Mouse (Mus musculus) testis, adult 2 months (tissue): ENCODE results near the gene Rhbdd2. TPM values are rescaled to one million over a fixed set of nuclear protein-coding genes. Genes with fewer than 3 reads are reported as not detected.

Experiments used
- H3K27ac ChIP-seq: fragments of 200-500 bp; 2 replicates; pipeline ENCODE4 v1.5.1; 2012; ENCODE audit warnings: low read depth, low read length; ENCODE audit not compliant: control insufficient read depth, insufficient read depth
- H3K27me3 ChIP-seq: fragments of 200-500 bp; 2 replicates; pipeline ENCODE4 v1.6.1; 2012; ENCODE audit warnings: mild to moderate bottlenecking, low read length, moderate library complexity; ENCODE audit not compliant: control insufficient read depth, insufficient read depth
- H3K36me3 ChIP-seq: fragments of 200-500 bp; 2 replicates; pipeline ENCODE4 v1.6.1; 2012; ENCODE audit warnings: mild to moderate bottlenecking, low read length; ENCODE audit not compliant: control insufficient read depth, insufficient read depth
- H3K4me1 ChIP-seq: fragments of 200-500 bp; 2 replicates; pipeline ENCODE4 v1.6.1; 2012; ENCODE audit warnings: low read length; ENCODE audit not compliant: control insufficient read depth, insufficient read depth
- H3K4me3 ChIP-seq: fragments of 200-500 bp; 2 replicates; pipeline ENCODE4 v1.5.1; 2012; ENCODE audit warnings: low read depth, mild to moderate bottlenecking, low read length, moderate library complexity, mixed read lengths; ENCODE audit not compliant: control insufficient read depth
- CTCF ChIP-seq: fragments of 200-500 bp; IDR thresholded peaks from 2 replicates; pipeline ENCODE4 v1.5.1; 2012; ENCODE audit warnings: low read depth, mild to moderate bottlenecking, inconsistent platforms, low read length, moderate library complexity; ENCODE audit not compliant: control insufficient read depth, insufficient read depth, insufficient replicate concordance
- POLR2A ChIP-seq: fragments of 200-500 bp; IDR thresholded peaks from 2 replicates; pipeline ENCODE4 v1.6.1; 2012; ENCODE audit warnings: low read depth, mild to moderate bottlenecking, inconsistent platforms, low read length, moderate library complexity; ENCODE audit not compliant: control insufficient read depth
- polyA plus RNA-seq: library from polyadenylated mRNA; depleted of rRNA; stranded (reverse); fragments of >200 nt; gene quantifications from 2 replicates; pipeline ENCODE4 v1.2.3, GENCODE M21; 2012

Rhbdd2 gene
- polyA plus RNA-seq, 1 experiment: 64.0 TPM

DNA sequence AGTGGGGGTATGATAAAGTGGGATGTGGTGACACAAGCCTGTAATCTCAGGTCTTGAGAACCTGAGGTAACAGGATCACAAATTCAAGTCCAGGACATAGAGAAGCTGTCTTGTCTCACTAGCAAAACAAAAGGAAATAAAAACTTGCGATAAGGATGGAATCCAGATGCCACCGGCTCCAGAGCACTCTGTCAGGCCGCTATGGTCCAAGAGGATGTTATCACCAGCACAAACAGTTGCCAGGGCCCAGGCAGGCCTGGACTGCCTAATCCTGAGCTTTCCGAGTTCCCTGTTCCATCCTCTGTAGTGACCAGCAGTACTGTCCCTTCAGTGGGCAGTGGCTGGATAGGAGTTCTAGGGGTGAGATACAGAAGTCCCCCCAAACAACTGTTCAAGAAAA, 27.5 kb downstream of the Rhbdd2 start:
- Histone ChIP-seq H3K4me3 (no peak overlapping the region), H3K27ac (no peak overlapping the region), H3K27me3 (no peaks in the 10 kb centered on the region), H3K4me1 (peaks cover 10% of the 10 kb centered on the region), H3K36me3 (no peaks in the 10 kb centered on the region)
- TF ChIP-seq CTCF: no peak

DNA sequence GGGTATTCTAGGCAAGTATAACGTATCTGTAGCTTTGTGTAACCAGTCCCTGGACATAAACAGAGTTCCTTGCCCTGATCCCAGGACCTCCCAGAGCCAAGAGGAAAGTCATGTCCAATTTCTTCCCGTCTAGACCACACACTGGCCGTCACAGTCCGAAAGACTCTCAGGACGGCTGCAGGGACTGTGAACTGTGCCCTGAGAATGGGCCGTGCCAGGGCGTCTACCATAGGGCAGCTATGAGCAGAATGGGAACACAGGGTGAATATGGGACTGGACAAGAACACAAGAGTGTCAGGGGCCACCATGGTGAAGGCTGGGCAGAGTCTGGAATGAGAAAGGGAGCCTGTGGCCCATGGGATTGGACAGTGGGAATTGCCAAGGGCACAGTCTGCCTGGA, 28.1 kb downstream of the Rhbdd2 start:
- Histone ChIP-seq H3K27ac (no peak overlapping the region), H3K27me3 (no peaks in the 10 kb centered on the region), H3K4me1 (peaks cover 10% of the 10 kb centered on the region), H3K36me3 (no peaks in the 10 kb centered on the region), H3K4me3 (peak overlapping the region; percentile 17; the same call in 1 of the 2 replicates)
- TF ChIP-seq CTCF (no peak), POLR2A (no peak)

DNA sequence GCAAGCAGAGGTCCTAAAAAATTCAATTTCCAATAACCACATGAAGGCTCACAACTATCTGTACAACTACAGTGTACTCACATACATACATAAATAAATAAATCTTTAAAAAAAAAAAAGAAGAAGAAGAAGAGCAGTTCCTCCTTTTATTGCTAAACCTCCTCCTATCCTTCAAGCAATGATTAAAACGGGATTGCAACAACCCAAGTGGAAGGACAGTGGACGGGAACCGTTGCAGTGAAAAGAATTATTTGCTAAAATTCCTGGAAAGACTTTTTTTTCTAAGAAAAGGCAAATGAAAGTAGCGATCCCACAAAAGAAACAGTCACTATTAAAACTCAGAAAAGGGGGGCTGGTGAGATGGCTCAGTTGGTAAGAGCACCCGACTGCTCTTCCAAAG, 34.5 kb downstream of the Rhbdd2 start:
- TF ChIP-seq CTCF: no peak
- no peak for TF ChIP-seq POLR2A
- H3K4me3 ChIP-seq: no peak overlapping the region
- H3K27ac ChIP-seq: no peak overlapping the region
- no peaks in the 10 kb centered on the region; the same call in none of the 2 replicates for H3K4me1 ChIP-seq
- H3K36me3 ChIP-seq: no peaks in the 10 kb centered on the region
- H3K27me3 ChIP-seq: no peaks in the 10 kb centered on the region

DNA sequence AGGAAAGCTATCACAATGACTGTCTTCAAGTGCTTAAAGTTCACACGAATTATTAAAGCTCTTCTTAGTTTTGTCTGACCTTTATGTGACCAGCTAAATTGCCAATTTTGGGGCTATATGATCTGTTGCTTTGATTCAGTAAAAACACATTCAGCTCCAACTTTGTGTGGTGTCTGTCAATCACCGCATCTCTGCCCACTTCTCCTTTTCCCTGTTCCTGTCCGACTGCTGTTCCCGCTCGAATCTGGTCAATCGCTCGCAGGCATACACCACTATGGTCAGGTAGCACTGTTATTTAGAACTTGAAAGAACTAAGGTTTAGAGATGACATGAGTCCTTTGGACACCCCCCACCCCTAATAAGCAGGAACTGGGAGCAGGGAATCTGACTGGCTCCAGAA, 35.7 kb downstream of the Rhbdd2 start:
- no peak overlapping the region for H3K4me3 ChIP-seq
- H3K4me1 ChIP-seq: peaks cover 2% of the 10 kb centered on the region
- no peaks in the 10 kb centered on the region for H3K27me3 ChIP-seq
- H3K36me3 ChIP-seq: no peaks in the 10 kb centered on the region
- H3K27ac ChIP-seq: no peak overlapping the region
- TF ChIP-seq CTCF: no peak
- TF ChIP-seq POLR2A: no peak

DNA sequence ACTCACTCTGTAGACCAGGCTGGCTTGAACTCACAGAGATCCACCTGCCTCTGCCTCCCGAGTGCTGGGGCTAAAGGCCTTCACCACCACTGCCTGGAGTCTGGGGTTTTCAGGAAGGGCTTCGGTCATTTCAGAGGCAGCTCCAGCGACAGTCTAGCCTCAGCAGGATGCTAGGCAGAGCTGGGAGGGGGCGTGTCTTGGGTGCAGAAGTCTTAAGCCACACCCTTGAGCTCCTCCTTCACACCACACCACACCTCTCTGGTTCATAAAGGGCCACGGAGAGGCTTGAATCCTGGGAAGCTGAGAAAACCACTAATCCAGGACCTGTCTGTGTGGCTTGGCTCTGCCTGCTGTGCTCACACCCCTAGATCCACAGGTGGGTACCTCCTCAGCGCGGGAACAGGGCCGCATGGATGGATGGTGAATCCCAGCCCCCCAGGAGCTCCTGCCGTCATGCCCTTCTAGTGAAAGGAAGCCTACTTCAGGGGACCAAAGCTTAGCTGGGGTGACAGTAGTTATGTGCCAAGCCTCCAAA, 37.4 kb downstream of the Rhbdd2 start, which contains the start of gene Por:
Gene Por, plus strand, starts transcription at position 293 of the 535 bp plus-strand sequence.
- H3K27me3 ChIP-seq: no peaks in the 10 kb centered on the region
- peaks cover 9% of the 10 kb centered on the region for H3K4me1 ChIP-seq
- TF ChIP-seq POLR2A (no peak), CTCF (no peak)
- no peak within 1 kb of the TSS for H3K27ac ChIP-seq
- no peak within 1 kb of the TSS for H3K4me3 ChIP-seq
- H3K36me3 ChIP-seq: no peaks in the 10 kb centered on the region

DNA sequence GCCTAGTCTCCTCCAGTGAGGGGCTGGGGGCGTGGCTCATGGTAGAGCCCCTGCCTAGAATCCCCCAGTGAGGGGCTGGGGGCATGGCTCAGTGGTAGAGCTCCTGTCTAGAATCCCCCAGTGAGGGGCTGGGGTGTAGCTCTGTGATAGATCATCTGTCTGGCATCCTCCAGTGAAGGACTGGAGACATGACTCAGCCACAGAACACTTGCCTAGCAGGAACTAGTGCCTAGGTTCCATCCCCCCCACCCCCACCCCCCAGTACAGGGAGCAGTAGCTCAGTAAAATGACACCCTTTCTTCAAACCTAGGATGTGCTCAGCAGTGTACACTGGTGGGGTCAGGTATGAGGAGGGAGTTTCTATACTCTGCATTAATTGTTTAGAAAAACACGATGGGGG, 38.5 kb downstream of the Rhbdd2 start:
- no peaks in the 10 kb centered on the region for H3K27me3 ChIP-seq
- TF ChIP-seq CTCF: no peak
- no peak for TF ChIP-seq POLR2A
- H3K4me1 ChIP-seq: peaks cover 12% of the 10 kb centered on the region
- no peak overlapping the region for H3K27ac ChIP-seq
- no peak overlapping the region for H3K4me3 ChIP-seq
- no peaks in the 10 kb centered on the region for H3K36me3 ChIP-seq

DNA sequence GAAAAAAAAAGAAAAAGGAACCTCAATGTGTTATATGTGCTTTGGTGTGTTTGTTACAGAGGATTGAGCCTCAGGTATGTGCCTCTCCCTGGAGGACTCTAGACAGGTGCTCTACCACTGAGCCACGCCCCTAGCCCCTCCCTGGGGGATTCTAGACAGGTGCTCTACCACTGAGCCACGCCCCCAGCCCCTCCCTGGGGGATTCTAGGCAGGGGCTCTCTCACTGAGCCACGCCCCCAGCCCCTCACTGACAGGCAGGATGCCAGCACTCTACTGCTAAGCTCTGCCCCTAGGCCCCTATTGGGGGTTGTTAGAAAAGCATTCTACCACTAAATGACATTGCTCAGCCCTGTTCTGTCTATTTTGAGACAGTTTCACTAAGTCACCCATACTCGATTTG, 40.1 kb downstream of the Rhbdd2 start:
- no peak overlapping the region for H3K27ac ChIP-seq
- H3K36me3 ChIP-seq: no peaks in the 10 kb centered on the region
- no peak overlapping the region for H3K4me3 ChIP-seq
- TF ChIP-seq POLR2A (no peak), CTCF (no peak)
- no peaks in the 10 kb centered on the region for H3K27me3 ChIP-seq
- H3K4me1 ChIP-seq: peaks cover 12% of the 10 kb centered on the region

DNA sequence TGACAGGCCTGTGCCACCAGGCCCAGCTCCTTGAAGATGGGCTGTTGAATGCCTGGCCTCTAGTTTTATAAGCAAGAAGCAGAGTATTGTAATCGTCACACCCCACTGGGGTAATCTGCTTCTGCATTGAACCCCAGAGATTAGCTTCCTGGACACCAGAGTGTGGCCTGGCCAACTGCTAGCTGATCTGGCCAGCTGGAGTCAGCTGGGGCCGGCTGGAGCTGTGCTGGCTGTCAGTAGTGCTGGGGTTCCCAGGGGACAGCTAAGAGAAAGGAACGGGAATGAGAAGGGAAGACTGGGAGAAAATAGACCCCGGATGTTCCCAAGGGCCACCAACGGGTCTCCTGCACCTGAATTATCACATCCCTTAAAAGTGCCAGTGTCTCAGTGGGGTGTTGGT, 40.6 kb downstream of the Rhbdd2 start:
- Histone ChIP-seq H3K27ac (no peak overlapping the region), H3K27me3 (no peaks in the 10 kb centered on the region), H3K4me1 (peaks cover 12% of the 10 kb centered on the region), H3K36me3 (no peaks in the 10 kb centered on the region), H3K4me3 (no peak overlapping the region)
- TF ChIP-seq POLR2A (no peak), CTCF (no peak)
